Mouse (Mus musculus) B cell, adult 67 days (primary cell): Measurements from ENCODE around the gene Nkiras1. TPM values are rescaled to one million over a fixed set of nuclear protein-coding genes. Genes with fewer than 3 reads are reported as not detected.

ENCODE experiments used
- total RNA-seq, 2 experiments: library from RNA; stranded (reverse); gene quantifications; 4 replicates each; pipeline ENCODE4 v1.2.4; 2023

The Nkiras1 gene
- total RNA-seq = 10 to 100 TPM; 15.3 TPM

DNA sequence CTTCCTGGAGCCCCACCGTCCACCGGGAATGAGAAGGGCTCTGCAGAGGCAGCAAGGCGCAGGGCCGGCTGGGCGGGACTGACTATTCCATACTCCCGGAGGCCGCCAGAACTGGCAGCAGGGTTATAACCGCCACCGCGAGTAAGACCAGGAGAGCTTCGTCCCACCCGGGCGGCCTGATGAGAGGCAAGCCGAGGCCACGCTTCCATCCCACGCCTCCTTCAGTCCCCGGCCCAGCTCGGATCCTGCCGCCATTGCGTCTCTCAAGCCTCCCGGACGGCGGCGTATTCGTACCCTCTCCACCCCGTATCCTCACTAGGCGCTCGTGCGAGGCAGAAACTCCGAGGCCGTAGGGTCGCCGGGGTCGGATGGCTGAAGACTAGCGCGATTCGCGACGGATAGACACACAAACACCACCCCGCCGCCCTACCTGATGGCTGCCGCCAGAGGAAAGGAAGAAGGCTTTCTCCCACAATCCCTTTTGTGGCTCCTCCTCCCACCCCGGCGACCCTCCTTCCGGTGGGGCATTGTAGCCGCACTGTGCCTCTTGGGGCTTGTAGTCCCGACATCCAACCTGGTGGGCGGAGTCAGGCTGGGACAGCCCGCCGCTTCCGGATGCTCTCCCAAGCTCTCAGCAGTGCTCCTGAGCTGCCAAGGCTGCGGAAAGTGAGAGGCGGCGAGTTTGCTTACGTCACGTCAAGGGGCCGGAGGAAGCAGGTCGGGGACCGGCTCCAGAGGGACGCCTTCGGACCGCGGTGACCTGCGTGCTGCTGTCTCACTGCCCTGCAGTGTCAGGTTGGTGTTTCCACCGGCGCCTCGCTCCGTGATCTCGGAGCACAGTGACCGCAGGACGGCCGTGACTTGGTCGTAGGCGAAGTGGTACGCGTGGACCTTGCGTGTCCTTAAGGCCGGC, at the start of gene Nkiras1, which contains the start of gene Rpl15:
Gene Nkiras1, plus strand, starts transcription at position 608 of the 913 bp plus-strand sequence.
Gene Rpl15, minus strand, starts transcription at position 863 of the 913 bp plus-strand sequence.

DNA sequence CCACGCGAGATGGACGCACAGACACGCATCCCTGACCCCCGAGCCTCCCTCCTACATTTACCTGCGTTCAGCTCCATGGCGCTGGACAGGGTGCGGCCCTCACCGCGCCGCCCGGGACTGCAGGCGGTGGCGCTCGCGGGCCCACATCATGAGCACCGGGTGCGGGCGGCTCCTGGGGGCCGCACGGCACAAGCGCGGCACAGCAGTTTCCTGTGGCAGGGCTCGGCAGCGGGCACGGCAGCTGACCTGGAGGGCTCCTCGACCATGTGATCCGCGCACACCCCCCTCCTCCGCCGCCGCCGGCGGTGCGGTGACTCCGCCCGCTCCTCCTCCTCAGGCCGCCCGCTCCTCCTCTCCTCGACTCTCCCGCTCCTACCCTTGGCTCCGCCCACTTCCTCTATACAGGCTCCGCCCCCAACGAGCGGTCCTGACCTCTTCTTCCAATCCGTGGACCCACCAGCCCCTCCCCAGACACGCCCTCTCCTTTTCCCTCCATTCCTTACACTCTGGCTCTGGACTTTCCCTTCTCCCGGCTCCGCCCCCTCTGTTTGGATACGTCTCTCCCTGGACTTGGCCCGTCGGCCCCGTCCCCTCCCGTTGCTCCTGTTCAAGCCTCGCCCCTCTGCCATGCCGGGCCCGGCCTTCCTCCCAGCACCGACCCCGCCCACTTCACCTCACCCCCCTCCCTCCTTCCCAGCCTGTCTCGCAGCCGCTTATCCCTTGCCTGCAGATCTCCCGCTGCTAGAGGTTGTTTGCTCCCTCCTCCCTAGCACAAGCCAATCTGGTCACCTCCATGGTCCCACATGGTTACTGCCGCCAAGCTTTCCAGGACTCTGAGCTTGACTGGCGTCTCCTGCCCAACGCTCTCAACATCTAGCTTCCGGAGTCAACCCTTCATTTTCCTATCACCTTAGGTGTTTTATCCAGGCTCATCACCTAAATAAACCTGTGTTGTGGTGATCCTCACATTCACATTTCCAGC, 31.9 kb upstream of the Nkiras1 start, which contains the start of gene Nr1d2:
Gene Nr1d2, minus strand, starts transcription at position 378 of the 982 bp plus-strand sequence.

DNA sequence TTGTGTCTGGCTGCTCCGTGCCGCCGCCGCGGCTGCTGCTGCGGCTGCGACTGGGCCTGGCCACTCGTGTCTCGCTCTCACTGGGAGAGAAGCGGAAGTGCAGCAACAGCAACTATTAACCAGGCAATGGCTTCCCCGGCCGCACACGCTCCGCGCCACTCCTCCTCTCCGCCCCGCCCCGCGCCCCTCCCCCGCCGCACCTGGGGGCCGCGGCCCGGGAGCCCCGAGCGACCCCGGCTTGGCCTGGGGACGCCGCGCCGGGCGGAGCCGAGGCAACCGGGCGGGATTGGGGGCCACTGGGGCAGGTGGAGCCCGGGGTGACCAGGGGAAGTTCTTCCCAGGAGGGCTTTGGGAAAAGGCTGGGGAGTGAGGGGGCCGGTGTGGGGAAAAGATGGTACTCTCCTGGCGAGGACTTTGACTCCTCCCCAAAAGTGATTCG, 60.8 kb downstream of the Nkiras1 start, which contains the start of gene Ube2e1:
Gene Ube2e1, minus strand, starts transcription at position 167 of the 439 bp plus-strand sequence.

Other genes with a start within 250 kb of the Nkiras1 start
- gene Nr1d2, start 32.0 kb upstream of the Nkiras1 start, total RNA-seq = 10 to 100 TPM; 58.0 to 58.7 TPM
- gene Rpl15, start 255 bp downstream of the Nkiras1 start, total RNA-seq = 1,000 to 10,000 TPM; 1,176 to 1,216 TPM
- 10 to 100 TPM; 81.9 to 92.8 TPM for gene Ube2e1, start 60.7 kb downstream of the Nkiras1 start, total RNA-seq